Mouse (Mus musculus) gastrocnemius, postnatal 36 days (tissue): Measurements from ENCODE around the gene Kif26b. TPM values are rescaled to one million over a fixed set of nuclear protein-coding genes. Genes with fewer than 3 reads are reported as not detected.
A peak's percentile ranks its signal among the peaks of the same experiment; 100 is the strongest.

Experiments used
- DNase-seq, 2 experiments: peaks; one replicate each; pipeline ENCODE4 v3.0.0; 2022
- intact Hi-C: fragments of 180-260 bp; cut with DNase I; formaldehyde crosslinking; loops from one replicate; pipeline ENCODE4 v1.15.1; 2025
- long read RNA-seq, 2 experiments: library from polyadenylated mRNA; stranded (forward); transcript quantifications; one replicate each; pipeline ENCODE4 v2.0.0; 2021
- total RNA-seq, 2 experiments: library from RNA; stranded (reverse); gene quantifications; 2 replicates each; pipeline ENCODE4 v1.2.3; 2021

Gene Kif26b
- 1 to 10 TPM; 1.7 to 2.8 TPM for total RNA-seq
- long read RNA-seq, experiment 1, result 0 reads
- long read RNA-seq, experiment 2, result 0 reads

DNA sequence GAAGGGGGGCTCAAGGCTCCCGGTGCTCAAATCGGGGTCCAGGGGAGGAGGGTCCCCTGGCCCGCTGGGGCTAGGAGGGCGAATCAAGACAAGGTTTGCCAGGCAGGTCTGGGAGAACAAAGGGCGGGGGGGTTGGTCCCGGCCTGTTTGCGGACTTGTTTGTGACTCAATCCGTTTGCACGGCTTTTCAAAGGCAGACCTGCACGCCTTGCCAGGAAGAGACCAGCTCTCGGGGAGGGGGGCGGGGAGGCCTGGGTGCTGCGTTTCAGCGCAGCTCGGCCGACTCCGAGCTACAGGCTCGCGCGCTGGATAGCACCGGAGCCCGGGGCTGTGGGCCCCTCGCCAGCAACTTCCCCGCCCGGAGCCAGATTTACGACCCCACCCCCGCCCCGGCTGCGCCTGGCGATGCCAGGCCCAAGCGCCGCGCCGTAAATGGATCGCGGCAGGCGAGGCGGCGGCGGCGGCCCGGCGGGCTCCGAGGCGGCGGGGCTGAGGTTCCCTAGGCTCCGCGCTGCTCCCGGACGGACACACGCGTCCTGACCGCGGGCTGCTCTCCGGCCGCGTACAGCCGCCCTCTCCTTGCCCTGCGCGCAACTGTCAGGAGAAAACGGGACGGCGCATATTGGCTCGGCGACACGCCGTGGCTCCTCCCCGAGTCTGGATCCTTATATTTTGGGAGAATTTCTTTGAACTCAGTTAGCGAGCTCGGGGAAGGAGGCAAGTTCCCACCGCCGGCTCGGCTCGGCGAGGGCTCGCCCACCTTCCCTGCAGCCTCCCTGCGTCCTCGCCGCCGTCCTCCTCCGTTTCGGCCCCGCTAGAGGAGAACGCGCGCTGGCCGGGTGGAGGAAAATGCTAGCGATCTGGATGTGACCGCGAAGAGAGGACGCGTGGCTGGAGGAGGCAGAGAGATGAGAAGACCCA, at the start of gene Kif26b:
TSS of gene Kif26b (plus strand) at position 695 of the 921 bp plus-strand sequence.
- intact Hi-C loops, result loop anchor here (5.0 kb wide), 2 partner anchors 434 to 704 kb away; no protein-coding TSS in a partner anchor
- DNase-seq, result peak in 1 of 2 experiments; percentile 30

DNA sequence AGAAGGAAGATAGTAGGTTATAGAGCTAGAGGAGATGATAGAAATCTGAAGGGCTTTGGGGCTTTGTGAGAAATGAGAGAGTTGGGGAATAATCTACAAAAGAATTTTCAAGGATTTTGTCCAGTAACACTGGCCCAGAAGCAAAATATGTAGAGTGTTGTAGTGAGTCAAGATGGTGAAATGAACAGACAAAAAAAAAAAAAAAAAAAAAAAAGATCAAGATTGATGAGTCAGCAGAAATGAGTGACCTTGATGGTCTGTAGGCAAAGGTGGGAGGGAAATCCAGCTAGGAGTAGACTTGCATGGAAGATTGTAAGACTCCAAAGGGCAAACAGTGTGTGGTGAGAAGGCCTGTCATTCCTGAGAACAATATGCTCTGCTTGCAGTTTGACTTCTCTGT, 45.1 kb upstream of the Kif26b start:
- intact Hi-C loops, result no loop called here
- DNase-seq, result no peak

DNA sequence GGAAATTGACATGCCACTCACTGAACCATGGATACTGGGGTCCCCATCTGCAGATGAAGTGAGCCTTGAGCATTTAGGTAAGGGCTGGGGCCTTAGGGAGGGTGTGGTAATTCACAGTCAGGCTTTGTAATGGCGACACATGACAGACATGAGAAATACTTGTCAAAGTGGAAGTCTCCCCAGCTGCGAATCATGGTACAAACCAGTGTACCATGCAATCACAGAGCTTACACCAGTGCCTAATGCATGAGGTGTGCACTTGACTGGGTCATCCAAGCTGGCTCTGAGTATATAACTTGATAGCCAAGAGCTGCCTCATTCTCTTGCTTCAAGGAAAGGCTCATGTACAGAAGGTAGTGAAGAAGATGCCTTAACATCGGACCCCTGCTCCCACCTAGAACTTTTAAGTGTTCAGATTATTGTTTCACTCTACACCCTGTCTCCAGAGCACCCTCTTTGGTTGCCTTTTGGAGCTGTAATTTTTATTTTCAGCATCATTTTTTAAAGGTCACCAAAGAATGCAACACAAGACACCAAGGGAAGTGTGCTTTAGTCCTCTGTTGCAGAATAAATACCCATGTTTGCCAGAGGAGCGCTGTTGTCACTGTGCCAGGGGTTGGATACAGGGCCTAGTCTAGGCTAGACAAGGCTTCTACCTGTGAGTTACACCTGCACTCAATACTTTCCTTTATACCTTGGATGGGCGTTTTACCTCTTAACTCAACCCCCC, 43.6 kb upstream of the Kif26b start:
- intact Hi-C loops, result no loop called here
- DNase-seq, result no peak

DNA sequence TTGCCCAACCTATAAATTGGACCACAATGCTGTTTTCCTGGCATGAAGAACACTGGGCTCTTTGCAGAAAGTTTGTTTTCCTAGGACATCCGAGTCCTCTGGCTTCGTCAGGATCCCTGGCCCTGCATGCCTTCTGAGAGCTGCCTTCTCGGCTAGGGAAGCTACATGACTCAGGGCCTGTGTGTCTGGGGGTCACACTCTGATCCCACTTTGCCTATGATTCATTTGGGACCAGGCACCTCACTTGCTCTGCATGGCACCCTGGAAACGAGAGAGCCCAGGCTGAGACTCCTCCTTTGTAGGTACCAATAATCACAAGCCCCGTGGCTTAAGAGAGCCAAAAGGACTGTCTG, 43.1 kb upstream of the Kif26b start:
- intact Hi-C loops, result no loop called here
- DNase-seq, result no peak

DNA sequence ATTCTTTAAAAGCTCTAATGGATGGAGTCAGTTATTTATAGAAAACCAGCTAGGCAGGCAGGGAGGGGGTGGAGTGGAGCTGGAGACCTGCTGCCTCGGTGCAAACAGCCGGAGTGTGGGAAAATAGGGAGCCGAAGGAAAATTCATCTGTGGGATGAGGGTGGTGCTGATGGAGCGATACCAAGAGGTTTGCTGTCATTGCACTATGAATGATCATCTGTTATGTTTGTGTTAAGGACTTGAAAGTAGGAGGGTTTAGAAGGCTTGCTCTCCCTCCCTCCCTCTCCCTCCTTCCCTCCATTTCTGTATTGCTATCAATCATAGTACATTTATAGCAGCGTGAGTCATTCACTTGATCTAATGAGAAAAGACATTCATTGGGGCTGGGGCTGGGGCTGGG, 42.1 kb upstream of the Kif26b start:
- DNase-seq, result no peak
- intact Hi-C loops, result no loop called here

DNA sequence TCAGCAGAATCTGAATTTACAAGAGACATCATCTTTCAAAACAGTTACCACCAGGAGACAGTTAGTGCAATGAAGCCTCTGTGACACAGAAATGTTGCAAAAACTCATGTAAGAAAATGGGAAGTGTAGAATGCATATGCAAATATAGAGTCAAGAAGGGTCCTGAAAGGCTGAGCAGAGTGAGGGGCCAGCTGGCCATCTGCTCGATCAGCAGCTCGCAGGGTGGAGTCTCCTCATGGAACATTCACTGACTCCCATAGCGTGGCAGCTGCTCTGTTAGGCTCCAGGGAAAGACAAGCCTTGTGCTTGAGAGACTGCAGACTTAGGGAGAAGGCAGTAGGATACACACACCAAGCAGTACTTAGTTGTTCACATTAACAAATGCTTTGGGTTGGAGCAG, 39.8 kb upstream of the Kif26b start:
- DNase-seq, result no peak
- intact Hi-C loops, result no loop called here

DNA sequence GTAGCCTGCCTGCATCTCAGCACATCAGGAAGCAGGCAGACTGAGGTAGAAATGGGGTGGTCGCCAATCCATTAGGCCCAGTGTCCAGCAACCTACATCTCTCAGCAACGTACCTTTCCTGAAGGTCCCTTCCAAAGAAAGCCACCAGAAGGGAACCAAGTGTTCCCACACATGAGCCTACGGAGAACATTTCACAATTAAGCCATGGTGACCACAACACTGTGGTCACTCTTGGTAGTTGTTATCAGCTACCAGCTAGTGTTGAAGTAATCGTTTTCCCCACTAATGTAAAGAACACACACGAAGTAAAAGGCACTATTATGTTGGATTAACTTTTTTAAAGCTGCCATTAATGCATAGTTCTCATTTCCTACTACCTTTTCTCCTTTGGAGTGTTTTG, 37.2 kb upstream of the Kif26b start:
- intact Hi-C loops, result no loop called here
- DNase-seq, result no peak

DNA sequence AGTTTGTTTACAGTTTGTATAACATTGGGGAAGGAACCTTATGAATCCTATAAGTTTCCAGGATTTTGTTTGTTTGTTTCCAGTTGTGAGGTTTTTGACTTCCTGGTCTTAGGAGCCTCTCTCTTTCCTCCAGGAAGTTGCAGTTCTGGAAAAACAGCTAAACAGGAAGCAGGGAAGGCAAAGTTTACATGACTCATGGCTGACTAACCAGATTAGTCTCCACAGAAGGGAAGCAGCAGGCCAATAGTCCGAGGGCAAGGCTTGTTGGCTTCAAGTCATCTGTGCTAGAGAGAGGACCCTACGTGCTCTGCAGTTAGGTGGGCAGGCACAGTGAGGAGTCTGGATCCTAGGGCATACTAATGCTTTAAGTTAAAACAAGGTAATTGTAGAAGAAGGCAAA, 36.4 kb upstream of the Kif26b start:
- no peak for DNase-seq
- intact Hi-C loops, result no loop called here

DNA sequence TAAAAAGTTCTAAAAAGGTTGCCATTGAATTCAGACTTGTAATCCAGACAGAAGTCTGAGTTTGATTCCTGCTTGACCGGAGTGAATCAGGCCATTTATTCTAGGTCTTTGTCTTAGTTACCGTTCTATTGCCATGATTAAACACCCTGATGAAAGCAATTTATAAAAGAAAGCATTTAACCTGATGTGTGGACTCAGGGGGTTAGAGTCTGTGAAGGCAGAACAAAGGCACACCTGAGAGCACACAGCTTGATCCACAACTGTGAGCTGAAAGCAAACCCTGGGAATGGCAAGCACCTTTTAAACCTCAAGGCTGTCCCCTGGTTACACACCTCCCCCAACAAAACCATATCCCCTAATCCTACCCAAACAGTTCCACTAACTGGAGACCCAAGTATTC, 32.7 kb upstream of the Kif26b start:
- intact Hi-C loops, result no loop called here
- DNase-seq, result no peak

DNA sequence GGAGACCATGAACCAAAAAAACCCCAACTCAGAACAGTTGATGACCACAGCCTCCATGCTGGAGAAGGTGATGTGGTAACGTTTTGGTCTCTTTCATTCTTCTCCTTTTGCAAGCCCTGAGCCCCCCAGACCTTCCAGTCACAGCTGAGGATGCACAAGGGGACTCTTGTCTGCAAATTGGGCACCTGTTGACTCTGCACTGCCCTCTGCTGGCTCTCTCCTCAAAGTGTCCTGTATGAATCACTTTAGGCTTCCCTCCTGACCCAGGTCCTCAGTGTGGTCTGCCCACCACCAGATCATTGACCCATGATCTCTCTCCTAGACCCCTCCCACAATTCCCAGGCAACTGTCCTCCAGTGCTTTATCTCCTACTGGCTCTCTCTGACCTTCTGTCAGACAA, 32.1 kb upstream of the Kif26b start:
- intact Hi-C loops, result no loop called here
- DNase-seq, result no peak

DNA sequence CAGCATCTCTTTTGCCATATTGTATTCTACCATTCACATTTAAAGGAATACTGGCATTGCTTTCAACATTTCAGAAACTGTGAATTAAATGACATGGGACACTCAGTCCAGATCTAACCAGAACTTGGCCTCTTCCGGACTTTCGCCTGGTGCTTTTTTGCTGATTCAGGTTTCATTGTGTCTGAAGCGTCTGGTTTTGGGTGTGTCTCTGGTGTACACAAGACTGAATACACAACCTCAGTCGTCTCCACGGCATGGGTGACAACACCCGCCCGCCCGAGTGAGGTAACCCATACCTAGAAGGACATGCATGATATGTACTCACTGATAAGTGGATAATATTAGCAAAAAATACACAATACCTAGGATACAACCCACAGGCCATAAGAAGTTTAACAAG, 22.0 kb upstream of the Kif26b start:
- DNase-seq, result no peak
- intact Hi-C loops, result no loop called here

DNA sequence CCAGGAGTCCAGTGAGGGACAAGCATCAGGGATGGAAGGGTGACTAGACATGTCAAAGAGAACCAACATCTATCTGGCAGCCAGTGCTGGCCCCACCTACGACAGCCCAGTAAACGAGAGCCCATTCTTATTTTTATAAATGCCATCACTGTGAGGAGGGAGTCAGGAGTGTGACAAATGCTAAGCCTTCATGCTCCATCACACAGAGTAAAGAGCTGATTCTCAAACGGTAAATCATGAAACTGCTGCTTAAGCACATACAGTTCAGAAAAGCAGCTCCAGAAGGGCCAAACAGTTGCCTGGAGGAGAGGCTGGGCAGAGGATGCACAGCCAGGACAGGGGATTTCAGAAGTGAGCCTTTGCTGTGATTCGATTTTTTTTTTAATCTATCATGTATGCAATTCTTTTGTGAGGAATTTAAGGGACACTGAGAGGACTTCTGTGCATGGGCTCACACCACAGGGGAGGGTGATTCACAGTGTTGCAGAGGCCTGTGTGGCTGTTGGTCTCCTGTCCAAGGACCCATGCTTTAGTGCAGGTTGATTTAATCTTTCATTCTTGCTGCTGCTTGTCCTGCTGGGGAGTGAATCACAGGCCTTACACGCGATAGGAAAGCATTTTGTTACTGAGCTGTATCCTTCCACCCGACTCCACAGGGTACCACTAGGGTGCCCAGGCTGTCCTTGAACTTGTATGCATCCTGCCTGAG, 16.4 kb upstream of the Kif26b start:
- no peak for DNase-seq
- intact Hi-C loops, result no loop called here

DNA sequence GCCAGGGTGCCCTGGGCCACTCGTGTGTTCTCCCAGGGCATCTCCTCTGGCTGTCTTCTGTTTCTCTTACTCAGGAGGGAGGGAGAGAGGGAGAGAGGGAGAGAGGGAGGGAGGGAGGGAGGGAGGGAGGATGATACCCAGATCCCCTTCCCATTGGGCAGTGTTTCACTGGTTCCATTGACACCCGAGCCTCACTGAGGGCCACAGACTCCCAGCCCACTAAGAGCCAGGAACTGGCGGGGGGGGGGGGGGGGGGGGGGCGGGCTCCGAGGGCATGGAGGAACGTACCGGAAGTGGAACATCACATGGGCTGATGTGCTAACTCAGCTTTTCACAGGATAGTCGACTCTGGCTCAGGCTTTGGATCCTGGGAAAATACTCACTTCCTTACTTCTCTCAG, 15.0 kb upstream of the Kif26b start:
- DNase-seq, result no peak
- intact Hi-C loops, result no loop called here

DNA sequence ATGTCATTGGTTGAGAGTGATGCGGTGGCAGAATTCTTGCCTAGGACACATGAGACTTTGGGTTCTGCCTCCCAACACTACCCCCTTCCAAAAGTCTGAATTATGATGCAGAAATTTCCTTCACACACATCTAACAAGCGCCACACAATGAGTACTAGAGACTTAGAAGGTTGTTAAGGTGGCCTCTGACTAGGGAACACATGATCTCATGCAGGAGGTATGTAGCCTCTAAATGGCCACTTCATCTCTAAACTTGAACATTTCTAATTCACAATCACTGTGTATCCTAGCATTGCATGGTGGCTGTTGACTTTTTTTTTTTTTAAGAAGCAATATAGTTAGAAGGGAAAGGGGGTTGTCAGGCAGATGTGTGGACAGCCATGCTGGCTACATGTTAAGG, 13.1 kb upstream of the Kif26b start:
- no peak for DNase-seq
- intact Hi-C loops, result no loop called here

DNA sequence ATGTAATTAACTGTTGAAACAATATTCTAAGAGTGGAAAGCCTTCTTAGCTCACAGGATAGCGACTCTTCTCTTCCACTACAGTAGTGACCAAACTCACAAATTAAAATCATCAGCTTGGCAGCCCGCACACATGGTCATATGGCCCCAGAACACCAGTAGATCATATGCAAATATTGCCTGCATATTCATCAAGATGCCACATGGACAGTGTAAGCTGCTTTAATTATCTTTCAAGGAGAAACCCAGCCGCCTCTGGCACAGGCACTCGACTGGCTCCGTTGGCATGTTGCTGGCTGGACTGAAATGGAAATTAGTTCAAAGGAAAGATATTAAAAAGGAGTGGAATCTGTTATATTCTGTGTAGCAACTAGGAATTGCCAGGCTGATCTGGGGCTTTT, 6.5 kb upstream of the Kif26b start:
- DNase-seq, result no peak
- intact Hi-C loops, result no loop called here

DNA sequence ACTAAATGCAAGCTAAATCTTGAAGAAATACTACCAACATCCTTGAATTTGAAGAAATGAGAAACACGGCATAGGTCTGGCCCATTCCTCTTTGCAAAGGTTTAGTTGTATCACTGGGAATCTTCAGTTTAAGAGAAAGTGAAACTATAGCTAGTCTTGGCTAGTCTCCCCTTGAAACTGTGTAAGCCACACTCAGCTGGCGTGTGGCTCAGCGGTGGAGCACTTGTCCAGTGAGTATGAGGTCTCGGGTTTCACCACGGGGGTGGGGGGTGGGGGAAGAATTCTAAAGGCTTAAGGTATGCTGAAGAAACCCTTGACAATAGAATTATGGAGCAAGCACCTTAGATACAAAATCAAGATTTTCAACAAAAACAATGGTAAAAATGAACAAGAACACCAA, 5.8 kb upstream of the Kif26b start:
- intact Hi-C loops, result no loop called here
- no peak for DNase-seq

DNA sequence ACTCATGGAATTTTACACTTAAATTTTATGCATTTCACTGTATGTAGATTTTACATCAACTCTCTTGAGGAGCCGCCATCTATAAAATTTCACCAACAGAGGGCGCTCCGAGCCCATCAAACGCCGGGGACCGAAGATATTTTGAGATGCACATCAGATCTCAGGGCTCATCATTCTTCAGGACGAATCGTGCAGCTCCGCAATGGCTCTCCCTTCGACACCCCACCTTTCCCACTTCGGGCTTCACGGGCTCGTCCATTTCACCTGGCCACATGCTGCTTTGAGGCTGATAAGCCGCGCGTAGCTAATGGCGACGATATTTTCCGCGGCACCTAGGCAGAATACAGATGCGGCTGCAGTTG, 1.8 kb upstream of the Kif26b start:
- intact Hi-C loops, result loop anchor here (5.0 kb wide), 2 partner anchors 435 to 705 kb away; no protein-coding TSS in a partner anchor
- peak; percentile 28 to 52 for DNase-seq

DNA sequence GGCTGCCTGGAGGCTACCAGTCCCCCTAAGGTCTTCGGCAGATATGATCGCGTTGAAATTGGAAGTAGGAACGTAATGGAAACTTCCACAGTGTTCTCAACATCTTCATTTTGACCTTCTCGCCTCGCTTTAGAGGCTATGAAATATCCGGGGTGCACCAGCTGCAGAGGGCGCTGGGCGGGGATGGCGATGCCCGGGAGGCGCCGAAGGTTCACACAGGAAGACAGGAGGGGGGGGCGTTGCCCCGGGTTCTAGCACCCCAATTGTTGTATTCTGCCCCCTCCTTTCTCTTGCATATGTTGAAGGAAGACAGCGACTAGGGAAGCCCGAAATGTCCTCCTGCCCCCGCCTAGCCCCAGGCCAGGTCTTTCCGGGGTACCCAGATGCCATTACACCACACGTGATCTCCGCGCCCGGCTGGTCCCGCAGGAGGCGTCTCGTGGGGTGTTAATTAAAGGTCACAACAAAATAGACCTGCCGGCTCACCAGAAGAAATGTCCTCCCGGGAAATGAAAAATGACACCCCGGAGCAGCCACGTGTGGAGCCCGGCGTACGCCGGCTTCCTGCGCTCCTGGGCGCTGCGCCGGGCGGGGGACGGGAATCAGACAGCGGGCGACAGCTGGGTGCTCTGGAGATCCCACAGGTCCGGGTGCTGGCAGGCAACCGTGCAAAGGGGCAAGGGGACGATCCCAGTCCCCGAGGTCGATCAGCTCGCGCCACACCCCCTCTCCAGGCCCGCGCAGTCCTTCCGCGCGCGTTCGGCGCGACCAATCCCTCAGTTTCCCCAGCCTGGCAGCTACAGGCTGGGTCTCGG, 1.2 kb upstream of the Kif26b start:
- peak in 1 of 2 experiments; percentile 27 for DNase-seq
- intact Hi-C loops, result loop anchor here (5.0 kb wide), 2 partner anchors 435 to 705 kb away; no protein-coding TSS in a partner anchor

DNA sequence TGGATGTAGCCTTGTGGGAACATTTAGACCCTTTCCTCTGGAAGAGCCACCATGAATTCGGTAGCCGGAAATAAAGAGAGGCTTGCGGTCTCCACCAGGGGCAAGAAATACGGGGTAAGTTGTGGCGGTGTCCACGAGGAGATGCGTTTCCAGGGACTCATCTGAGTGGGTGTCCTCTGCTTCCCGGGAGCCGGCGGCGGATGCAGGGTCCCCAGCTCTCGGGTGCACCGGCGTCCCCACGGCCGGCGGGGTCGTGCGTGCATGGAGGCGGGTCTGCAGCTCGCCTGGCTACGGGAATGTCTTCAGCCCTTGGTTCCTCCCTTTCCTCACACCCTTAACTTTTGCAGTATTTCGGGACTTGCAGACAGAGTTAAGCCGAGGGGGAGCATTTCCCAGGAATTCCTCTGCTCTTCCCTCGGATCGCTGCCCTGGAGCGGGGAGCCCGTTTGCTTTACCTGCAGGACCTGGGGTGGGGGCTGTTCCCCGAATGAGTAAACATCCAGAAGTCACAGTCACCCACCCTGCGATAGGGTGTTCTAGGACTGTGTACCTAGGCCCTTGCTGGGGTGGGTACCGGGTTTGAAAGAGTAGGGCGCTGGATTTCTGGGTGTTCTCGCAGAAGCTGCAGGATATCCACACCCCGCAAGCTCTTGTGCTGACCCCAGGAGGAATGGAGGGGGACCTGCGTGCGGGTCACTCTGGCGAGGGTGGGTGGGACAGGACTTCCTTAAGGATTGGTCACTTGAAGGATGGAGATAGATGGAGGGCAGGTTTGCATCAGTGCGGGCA, 781 bp downstream of the Kif26b start:
- DNase-seq, result no peak
- intact Hi-C loops, result loop anchor here (1.0 to 5.0 kb wide), 5 partner anchors 158 to 948 kb away; no protein-coding TSS in a partner anchor
